Mouse (Mus musculus): ENCODE results near the gene Gm3371.
"Not testable (repeated sequence)": the region's sequence is repeated elsewhere in the genome, so short reads cannot be mapped to it uniquely, and the experiment has no call there.

Gene Gm3371

GRCm38 (mm10) chr14:44410588-44410987 is at the start of gene Gm3371:
Gene Gm3371 (minus strand): TSS chr14:44410688.
- in situ Hi-C loops (cut with MboI; ENCODE audit: low pct_unique_long_range_greater_than_20kb in 1 of 2, low sequenced_read_pairs in 2 of 2, unreplicated experiment in 1 of 2) = not testable (repeated sequence)

GRCm38 (mm10) chr14:44433335-44433734 is 22.8 kb upstream of the Gm3371 start, which contains the start of gene Gm8232:
Gene Gm8232 (plus strand): TSS chr14:44433635.
- in situ Hi-C loops (cut with MboI; ENCODE audit: low pct_unique_long_range_greater_than_20kb in 1 of 2, low sequenced_read_pairs in 2 of 2, unreplicated experiment in 1 of 2) = not testable (repeated sequence)

- in situ Hi-C loops (cut with MboI; ENCODE audit: low pct_unique_long_range_greater_than_20kb in 1 of 2, low sequenced_read_pairs in 2 of 2, unreplicated experiment in 1 of 2) = not testable (repeated sequence)
Observed at GRCm38 (mm10) chr14:44384233-44384632, 26.3 kb downstream of the Gm3371 start.

- in situ Hi-C loops (cut with MboI; ENCODE audit: low pct_unique_long_range_greater_than_20kb in 1 of 2, low sequenced_read_pairs in 2 of 2, unreplicated experiment in 1 of 2) = not testable (repeated sequence)
Observed at GRCm38 (mm10) chr14:44365057-44365456, 45.4 kb downstream of the Gm3371 start, which contains the start of gene Gm8229. Gene Gm8229 (plus strand): TSS chr14:44365357.

GRCm38 (mm10) chr14:44362301-44362700 is 48.2 kb downstream of the Gm3371 start:
- in situ Hi-C loops (cut with MboI; ENCODE audit: low pct_unique_long_range_greater_than_20kb in 1 of 2, low sequenced_read_pairs in 2 of 2, unreplicated experiment in 1 of 2) = not testable (repeated sequence)

- in situ Hi-C loops (cut with MboI; ENCODE audit: low pct_unique_long_range_greater_than_20kb in 1 of 2, low sequenced_read_pairs in 2 of 2, unreplicated experiment in 1 of 2) = not testable (repeated sequence)
Observed at GRCm38 (mm10) chr14:44361416-44361815, 49.1 kb downstream of the Gm3371 start.

Data from mouse embryonic stem cell (cell line).